Mouse (Mus musculus) brain, adult 2 months (tissue): ENCODE results near the gene Desi1.
A peak's percentile ranks its signal among the peaks of the same experiment; 100 is the strongest.
"Not testable (repeated sequence)": the region's sequence is repeated elsewhere in the genome, so short reads cannot be mapped to it uniquely, and the experiment has no call there.

Source experiments
- DNase-seq: peaks from one replicate; pipeline ENCODE4 v3.0.0; 2011; ENCODE audit warnings: low read depth, low spot score

The Desi1 gene

DNA sequence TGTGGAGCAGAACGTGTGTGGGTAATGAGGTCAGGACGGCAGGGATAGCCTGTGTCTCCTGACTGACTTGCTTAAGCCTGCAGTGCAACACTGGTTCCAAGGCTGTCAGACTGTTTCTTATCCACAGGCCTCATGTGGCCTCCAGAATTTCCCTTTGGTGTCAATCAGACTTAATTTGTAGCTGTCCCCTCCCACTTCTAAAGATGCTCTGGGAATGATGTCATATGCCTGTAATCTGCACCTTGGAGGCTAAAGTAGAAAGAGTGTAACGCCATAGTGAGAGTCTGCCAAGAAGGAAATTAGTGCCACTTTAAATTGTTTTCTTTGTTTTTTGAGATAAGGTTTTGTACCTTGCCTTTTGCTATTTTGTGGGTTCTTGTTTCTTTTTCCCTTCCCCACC lies 14.4 kb downstream of the Desi1 start:
- DNase-seq, result no peak

GRCm38 (mm10) chr15:82017461-82017860 lies 16.2 kb downstream of the Desi1 start:
- DNase-seq, result no peak

- no peak for DNase-seq
Measured at GRCm38 (mm10) chr15:82016830-82017229, 16.8 kb downstream of the Desi1 start.

DNA sequence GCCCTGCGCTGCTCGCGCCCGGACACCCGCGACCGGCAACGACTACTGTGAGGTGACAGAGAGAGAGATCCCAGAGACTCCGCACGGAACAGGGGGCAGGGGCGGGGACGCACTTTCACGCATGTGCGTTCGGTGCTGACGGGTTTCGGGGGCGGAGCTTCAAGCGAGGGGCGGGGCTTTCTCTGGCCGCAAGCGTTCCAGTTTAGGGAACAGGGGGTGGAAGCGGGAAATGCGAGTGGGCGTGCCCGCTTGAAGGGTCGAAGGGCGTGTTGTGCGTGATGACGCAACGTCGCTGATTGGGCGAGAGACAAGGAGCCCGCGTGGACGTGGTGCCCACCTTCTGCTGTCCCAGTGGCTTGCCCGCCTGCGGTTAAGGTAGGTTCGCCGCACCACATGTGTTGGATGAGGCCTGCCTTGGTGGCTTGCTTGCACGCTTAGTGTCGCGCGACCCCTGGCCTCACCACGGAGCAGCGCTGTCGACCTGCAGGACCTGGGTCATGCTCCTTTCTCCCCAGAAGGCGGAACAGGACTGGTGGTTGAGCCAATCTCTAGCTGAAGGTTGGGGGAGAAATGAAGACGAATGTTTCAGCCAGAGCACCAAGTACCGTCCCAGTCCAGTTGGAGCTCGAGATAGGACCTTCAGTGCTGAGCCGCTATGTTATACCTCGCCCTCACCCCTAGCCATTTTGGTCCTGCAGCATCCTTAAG lies 17.4 kb downstream of the Desi1 start:
- DNase-seq, result peak; percentile 100

DNA sequence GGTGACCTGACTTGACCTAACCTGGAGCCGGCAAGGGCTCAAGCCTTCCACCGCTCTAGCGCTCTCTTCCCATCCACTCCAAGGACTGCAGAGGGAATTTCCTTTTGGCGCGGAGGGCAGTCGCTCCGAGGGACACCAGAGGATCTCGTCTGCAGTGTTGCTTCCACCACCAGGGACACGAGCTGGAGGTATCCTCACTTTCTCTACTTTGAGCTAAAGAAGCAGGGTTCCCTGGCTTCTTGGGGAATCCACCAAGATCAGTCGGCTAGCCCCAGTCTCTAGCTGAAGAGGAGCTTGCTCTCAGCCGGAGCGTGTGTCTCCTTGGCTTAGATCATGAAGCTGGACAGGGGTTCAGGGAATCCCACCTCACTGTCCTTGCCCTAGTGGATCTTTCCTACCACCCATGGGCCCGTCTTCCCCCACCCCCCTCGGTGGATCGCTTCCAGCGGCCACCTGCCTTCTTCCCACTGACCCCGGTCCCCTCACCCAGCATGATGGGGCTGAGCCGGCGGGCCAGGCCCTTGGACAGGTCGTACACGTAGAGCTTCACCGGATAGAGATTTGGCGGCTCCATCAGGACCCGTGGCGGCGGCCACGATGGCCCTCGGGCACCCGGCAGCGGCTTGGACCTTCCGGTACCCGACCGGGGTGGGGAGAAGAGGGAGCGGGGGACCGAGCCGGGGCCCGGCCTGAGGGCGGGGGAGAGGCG lies 18.1 kb downstream of the Desi1 start:
- DNase-seq, result peak; percentile 71

- no peak for DNase-seq
Measured at GRCm38 (mm10) chr15:82014745-82015391, 18.8 kb downstream of the Desi1 start.

DNA sequence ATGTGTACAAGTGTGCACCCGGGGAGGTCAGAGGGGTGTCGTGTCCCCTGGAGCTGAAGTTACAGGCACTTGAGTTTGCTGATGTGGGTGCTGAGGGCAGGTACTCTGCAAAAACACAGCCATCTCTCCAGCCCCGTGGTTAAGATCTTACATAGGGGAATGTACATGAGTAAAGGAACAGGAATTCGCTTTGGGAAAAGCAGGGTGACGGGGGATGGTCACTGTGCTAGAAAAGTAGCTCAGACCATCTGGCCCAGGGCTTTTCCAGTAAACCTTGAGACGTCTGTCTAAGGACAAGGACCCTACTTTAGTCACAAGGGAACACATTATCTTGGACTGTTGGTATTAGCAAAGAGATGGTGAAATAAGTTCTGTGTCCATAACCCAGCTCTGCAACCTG lies 21.7 kb downstream of the Desi1 start:
- DNase-seq, result no peak

- DNase-seq, result no peak
Measured at GRCm38 (mm10) chr15:82004257-82004656, 29.4 kb downstream of the Desi1 start.

DNA sequence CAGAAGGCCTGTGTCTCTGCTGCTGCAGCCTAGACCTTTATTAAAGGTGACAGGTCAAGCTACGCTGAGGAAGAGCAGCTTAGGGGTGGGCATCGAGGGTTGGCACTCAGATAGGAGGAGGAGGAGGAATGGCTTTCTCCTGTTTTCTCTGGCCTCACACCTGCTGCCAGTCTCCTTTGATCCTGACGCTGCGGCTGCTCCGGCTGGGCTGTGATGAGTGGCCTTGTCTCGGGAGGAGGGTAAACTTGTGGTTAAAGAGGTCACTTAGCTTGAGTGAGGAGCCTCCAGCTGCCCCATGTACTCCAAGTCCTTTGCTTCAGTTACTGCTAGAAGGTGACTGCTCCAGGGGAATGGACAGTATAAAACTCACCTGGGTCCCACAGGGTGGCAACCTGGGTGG lies 39.7 kb downstream of the Desi1 start:
- DNase-seq, result no peak

GRCm38 (mm10) chr15:81990549-81990948 lies 43.1 kb downstream of the Desi1 start:
- DNase-seq, result no peak

GRCm38 (mm10) chr15:81989371-81990062 lies 44.1 kb downstream of the Desi1 start:
- DNase-seq, result peak; percentile 97

DNA sequence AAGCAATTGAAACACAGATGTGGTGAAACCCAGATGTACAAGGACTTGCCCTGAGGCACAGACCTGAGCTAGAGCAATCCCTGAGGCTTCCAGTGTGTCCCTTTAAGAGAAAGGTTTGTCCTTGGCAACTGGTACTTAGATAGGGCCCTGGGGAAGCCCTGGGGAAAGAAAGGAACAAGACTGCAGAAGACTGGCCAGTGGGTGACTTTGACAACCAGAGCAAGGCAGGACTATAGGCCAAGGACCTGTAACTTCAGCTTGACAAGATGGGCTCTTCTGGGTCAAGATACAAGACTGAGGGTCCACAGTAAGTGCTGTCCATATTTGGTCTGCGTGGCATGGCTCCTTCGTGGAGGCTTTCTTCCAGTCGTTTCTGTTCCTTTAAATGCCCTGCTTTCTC lies 46.0 kb downstream of the Desi1 start, which contains the start of gene Xrcc6:
Gene Xrcc6 (plus strand): TSS at position 190 of the 400 bp plus-strand sequence.
- DNase-seq, result no peak

- no peak for DNase-seq
Measured at GRCm38 (mm10) chr15:81985267-81986161, 48.1 kb downstream of the Desi1 start.

GRCm38 (mm10) chr15:81982173-81982572 lies 51.5 kb downstream of the Desi1 start:
- no peak for DNase-seq

DNA sequence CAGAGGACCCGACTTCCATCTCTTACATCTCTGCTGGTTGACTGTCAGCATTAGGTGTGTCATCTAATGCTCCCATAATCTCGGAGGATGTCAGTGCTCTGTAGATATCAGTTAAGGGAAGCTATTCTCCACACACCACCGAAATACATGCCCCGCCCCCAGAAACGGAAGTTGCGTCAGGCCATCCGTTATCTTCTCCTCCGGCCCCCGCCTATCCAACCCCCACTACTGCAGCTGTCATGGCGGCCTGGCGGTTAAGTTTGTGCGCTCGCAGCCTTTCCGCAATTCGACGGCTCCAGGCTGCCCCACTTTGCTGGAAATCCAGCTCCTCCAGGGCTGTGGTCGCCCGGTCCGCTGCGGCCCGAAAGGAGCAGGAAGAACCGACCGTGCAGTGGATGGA lies 53.3 kb downstream of the Desi1 start, which contains the start of gene 1700029P11Rik:
Gene 1700029P11Rik (plus strand): TSS at position 220 of the 400 bp plus-strand sequence.
- no peak for DNase-seq

DNA sequence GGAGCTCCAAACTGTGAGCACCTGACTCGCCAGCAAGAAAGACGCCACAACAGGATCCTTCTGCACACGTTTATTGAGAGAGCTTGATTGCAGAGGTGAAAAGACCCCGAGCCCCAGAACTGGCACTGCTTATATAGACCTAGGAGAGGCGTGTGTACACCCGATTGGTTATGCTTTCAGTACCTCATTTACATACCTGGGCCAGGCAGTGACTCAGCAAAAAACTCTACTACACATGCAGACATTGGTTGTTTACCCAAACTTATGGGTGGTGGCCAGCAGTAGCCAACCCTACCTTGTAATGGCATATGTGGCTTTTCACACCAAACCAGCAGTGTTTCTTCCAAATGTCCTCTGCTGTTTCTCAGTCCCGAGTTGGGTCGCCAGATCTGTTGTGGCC lies 58.5 kb downstream of the Desi1 start:
- not testable (repeated sequence) for DNase-seq

DNA sequence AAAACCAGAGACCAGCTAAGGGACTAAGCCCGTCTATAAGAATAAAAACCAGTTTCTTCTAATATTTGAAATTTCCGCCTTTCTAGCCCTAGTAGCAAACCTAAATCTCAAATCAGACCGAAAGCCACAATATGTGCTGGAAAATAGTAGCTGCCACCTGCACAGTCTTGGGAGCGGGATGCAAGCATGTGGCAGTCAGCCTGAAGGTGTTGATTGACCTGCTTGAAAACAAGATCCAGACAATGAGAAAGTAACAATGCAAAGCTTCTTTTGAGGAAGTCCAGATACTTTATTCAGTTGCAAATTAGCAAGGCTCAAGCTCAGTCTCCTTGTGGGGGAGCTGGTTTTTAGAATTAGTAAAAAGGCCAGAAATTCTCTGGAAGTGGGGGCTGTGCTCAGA lies 63.2 kb downstream of the Desi1 start:
- not testable (repeated sequence) for DNase-seq

GRCm38 (mm10) chr15:81969635-81970034 lies 64.0 kb downstream of the Desi1 start:
- DNase-seq, result not testable (repeated sequence)

GRCm38 (mm10) chr15:81969173-81969572 lies 64.5 kb downstream of the Desi1 start:
- no peak for DNase-seq

- no peak for DNase-seq
Measured at GRCm38 (mm10) chr15:81968447-81968846, 65.2 kb downstream of the Desi1 start.

DNA sequence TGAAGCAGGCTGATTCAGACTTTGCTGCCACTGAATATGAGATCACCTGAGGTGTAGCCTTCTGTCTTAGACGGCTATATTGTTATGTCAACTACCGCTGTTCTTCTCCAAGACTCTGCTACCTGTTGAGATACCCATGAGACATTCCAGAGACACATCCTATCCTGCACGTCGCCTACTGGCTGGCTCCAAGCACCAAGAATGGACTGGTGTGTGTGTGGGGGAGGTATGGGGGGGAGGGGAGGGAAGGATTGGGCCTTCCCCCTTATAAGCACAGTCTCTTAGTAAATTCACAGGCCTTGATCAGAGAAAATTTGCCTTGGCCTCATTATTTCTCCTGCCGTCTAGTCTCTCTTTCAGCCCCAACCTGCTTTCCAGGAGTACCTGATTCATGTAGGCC lies 65.8 kb downstream of the Desi1 start:
- no peak for DNase-seq
